Mouse (Mus musculus) myocyte (in vitro differentiated cells): ENCODE measurements around the gene Ncoa5. TPM values are rescaled to one million over a fixed set of nuclear protein-coding genes. Genes with fewer than 3 reads are reported as not detected.

Experiments
- H3K27me3 ChIP-seq: one replicate; pipeline ENCODE4 v1.6.1; 2011; ENCODE audit not compliant: control insufficient read depth, insufficient read depth, insufficient read length
- H3K36me3 ChIP-seq: one replicate; pipeline ENCODE4 v1.6.1; 2011; ENCODE audit not compliant: control insufficient read depth, insufficient read depth
- H3K4me2 ChIP-seq: one replicate; pipeline ENCODE4 v1.6.1; 2011; ENCODE audit warnings: low read depth, control low read depth
- H3K4me3 ChIP-seq: one replicate; pipeline ENCODE4 v1.5.1; 2011; ENCODE audit warnings: mild to moderate bottlenecking, control low read depth, moderate library complexity
- H3K79me2 ChIP-seq: one replicate; pipeline ENCODE4 v1.6.1; 2011; ENCODE audit not compliant: control insufficient read depth, insufficient read depth
- H3ac ChIP-seq: one replicate; pipeline ENCODE4 v1.6.1; 2011; ENCODE audit not compliant: control insufficient read depth, insufficient read length
- CEBPB ChIP-seq: IDR thresholded peaks from 2 replicates; pipeline ENCODE4 v1.6.1; 2011; ENCODE audit warnings: mild to moderate bottlenecking, moderate library complexity; ENCODE audit not compliant: poor library complexity, insufficient read depth, severe bottlenecking
- E2F4 ChIP-seq: IDR thresholded peaks from one replicate; pipeline ENCODE4 v1.6.1; 2011; ENCODE audit warnings: mild to moderate bottlenecking, control low read depth, moderate library complexity; ENCODE audit not compliant: insufficient read depth
- MAX ChIP-seq: IDR thresholded peaks from one replicate; pipeline ENCODE4 v1.6.1; 2011; ENCODE audit warnings: low read depth, mild to moderate bottlenecking, control low read depth
- MYOD1 ChIP-seq, 3 experiments: IDR thresholded peaks; one replicate each; pipeline ENCODE4 v1.6.1; 2011; ENCODE audit warnings: control low read depth in 2 of 3, low read depth in 2 of 3, mild to moderate bottlenecking in 2 of 3, moderate library complexity in 1 of 3; ENCODE audit not compliant: insufficient read length in 2 of 3, control insufficient read depth in 1 of 3
- MYOG ChIP-seq, 3 experiments: IDR thresholded peaks; one replicate each; pipeline ENCODE4 v1.6.1; 2011; ENCODE audit warnings: control low read depth in 2 of 3, low read depth in 2 of 3, mild to moderate bottlenecking in 2 of 3; ENCODE audit not compliant: insufficient read length in 2 of 3, control insufficient read depth in 1 of 3, insufficient read depth in 1 of 3
- POLR2A ChIP-seq: IDR thresholded peaks from one replicate; pipeline ENCODE4 v1.6.1; 2011; ENCODE audit warnings: low read depth, mild to moderate bottlenecking, control low read depth, moderate library complexity; ENCODE audit not compliant: insufficient read length
- POLR2AphosphoS2 ChIP-seq: IDR thresholded peaks from one replicate; pipeline ENCODE4 v1.6.1; 2011; ENCODE audit warnings: low read depth, control low read depth; ENCODE audit not compliant: insufficient read length
- REST ChIP-seq: IDR thresholded peaks from one replicate; pipeline ENCODE4 v1.6.1; 2011; ENCODE audit warnings: mild to moderate bottlenecking, control low read depth, moderate library complexity; ENCODE audit not compliant: insufficient read depth, insufficient read length
- SRF ChIP-seq: IDR thresholded peaks from one replicate; pipeline ENCODE4 v1.6.1; 2011; ENCODE audit warnings: low read depth; ENCODE audit not compliant: control insufficient read depth, insufficient read length
- TCF12 ChIP-seq: IDR thresholded peaks from one replicate; pipeline ENCODE4 v1.6.1; 2011; ENCODE audit warnings: mild to moderate bottlenecking, control low read depth; ENCODE audit not compliant: poor library complexity, insufficient read depth, severe bottlenecking
- TCF3 ChIP-seq: IDR thresholded peaks from one replicate; pipeline ENCODE4 v1.6.1; 2011; ENCODE audit warnings: low read depth, control low read depth; ENCODE audit not compliant: insufficient read length
- USF1 ChIP-seq: IDR thresholded peaks from one replicate; pipeline ENCODE4 v1.6.1; 2011; ENCODE audit warnings: low read depth, mild to moderate bottlenecking, control low read depth, moderate library complexity
- polyA plus RNA-seq: library from polyadenylated mRNA; unstranded; fragments of >200 nt; fragmentation: generic; extraction: Trizol; gene quantifications from one replicate; pipeline ENCODE4 v1.2.1, GENCODE M21; 2012; ENCODE audit warnings: missing spikeins

The Ncoa5 gene
- 24.0 TPM for polyA plus RNA-seq

DNA sequence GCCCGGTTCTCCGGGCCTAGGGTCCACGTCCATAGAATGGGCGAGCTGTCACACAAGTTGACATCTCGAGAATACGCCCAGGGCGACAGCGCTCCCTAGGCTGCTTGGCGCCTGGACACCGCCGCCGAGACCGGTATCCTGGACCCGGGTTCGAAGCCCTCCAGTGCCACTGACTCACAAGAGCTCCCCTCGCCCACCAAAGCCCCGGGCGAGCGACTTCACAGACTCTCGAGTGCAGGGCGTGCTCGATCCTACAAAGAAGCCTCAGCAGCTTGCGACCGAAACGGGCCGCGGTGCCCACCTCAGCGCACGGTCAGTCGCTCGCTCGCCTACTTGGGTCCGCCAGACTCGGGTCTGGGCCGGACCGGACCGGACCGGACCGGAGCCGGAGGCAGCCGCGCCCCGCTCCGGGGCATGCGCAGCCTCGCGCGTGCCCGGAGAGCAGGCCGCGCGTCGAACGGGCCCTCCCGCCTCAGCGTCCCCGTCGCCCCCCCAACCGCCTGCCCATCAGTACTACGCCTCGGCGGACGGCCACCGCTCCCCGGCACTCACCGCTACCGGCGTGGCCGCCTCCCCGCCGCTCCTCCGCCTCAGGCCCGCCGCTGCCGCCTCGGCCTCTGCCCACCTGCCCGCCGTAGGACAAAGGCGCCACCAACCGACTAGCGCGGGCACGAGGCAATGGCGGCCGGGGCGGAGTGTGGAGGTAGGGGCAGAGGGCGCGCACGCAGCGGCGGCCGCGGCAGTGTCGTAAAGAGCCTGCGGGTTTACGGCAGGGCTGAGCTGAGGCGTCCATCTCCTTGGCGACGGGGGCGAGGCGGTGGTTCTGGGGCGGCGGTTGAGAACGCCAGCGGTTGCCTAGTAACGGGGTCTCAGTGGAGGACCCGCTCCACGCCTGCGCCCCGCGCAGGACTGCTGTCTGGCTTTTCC lies at the start of gene Ncoa5:
Gene Ncoa5, minus strand, starts transcription at position 737 of the 927 bp plus-strand sequence.
- Histone ChIP-seq H3K27me3 (peaks cover 8% of the 10 kb centered on the region), H3K36me3 (no peaks in the 10 kb centered on the region), H3K79me2 (peaks cover 48% of the 10 kb centered on the region), H3ac (peak within 1 kb of the TSS; percentile 98), H3K4me3 (peak within 1 kb of the TSS; percentile 65), H3K4me2 (peak within 1 kb of the TSS; percentile 92)
- TF ChIP-seq MYOD1 (IDR thresholded peaks at IDR 0.05; ENCODE audit: control insufficient read depth in 1 of 3, insufficient read length in 2 of 3, low read depth in 2 of 3), result no peak
- no peak for TF ChIP-seq CEBPB
- TF ChIP-seq USF1, result no peak
- TF ChIP-seq E2F4, result no peak
- TF ChIP-seq TCF3, result no peak
- TF ChIP-seq SRF, result no peak
- no peak for TF ChIP-seq TCF12
- peak in 2 of 3 experiments; percentile 7 to 47 for TF ChIP-seq MYOG (IDR thresholded peaks at IDR 0.05; ENCODE audit: control insufficient read depth in 1 of 3, insufficient read depth in 1 of 3, insufficient read length in 2 of 3, low read depth in 2 of 3)
- TF ChIP-seq POLR2AphosphoS2, result peak; percentile 89
- TF ChIP-seq POLR2A, result peak; percentile 92
- no peak for TF ChIP-seq MAX
- peak; percentile 13 for TF ChIP-seq REST

DNA sequence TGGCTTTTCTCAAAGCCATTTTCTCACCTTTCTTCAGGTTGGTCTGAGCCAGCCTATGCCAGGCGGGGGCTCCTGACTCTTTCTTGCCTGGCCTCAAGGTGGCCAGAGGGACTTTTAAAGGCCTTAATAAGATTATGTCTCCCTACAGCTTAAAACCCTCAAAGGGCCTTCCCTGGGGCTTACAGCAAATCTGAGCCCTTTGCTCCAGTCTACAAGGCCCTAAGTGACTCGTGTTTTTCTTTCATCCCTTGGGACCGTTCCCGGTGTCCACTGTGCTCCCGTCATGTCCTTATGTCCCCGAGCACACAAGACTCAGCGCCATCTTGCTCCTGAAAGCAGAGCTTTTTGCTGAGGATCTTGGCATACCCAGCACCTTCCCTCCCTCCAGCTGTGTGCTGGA lies 46.6 kb upstream of the Ncoa5 start:
- no peaks in the 10 kb centered on the region for H3K36me3 ChIP-seq
- no peak overlapping the region for H3ac ChIP-seq
- peaks cover 61% of the 10 kb centered on the region for H3K27me3 ChIP-seq
- TF ChIP-seq TCF3, result no peak
- TF ChIP-seq TCF12, result no peak
- no peak for TF ChIP-seq MYOD1 (IDR thresholded peaks at IDR 0.05; ENCODE audit: control insufficient read depth in 1 of 3, insufficient read length in 2 of 3, low read depth in 2 of 3)
- TF ChIP-seq SRF, result no peak
- TF ChIP-seq REST, result no peak
- TF ChIP-seq MYOG (IDR thresholded peaks at IDR 0.05; ENCODE audit: control insufficient read depth in 1 of 3, insufficient read depth in 1 of 3, insufficient read length in 2 of 3, low read depth in 2 of 3), result no peak
- no peak for TF ChIP-seq USF1
- TF ChIP-seq E2F4, result no peak
- no peak for TF ChIP-seq POLR2A
- no peak for TF ChIP-seq MAX
- no peak for TF ChIP-seq POLR2AphosphoS2
- no peak for TF ChIP-seq CEBPB
- no peak overlapping the region for H3K4me3 ChIP-seq
- no peaks in the 10 kb centered on the region for H3K79me2 ChIP-seq
- H3K4me2 ChIP-seq, result no peak overlapping the region

DNA sequence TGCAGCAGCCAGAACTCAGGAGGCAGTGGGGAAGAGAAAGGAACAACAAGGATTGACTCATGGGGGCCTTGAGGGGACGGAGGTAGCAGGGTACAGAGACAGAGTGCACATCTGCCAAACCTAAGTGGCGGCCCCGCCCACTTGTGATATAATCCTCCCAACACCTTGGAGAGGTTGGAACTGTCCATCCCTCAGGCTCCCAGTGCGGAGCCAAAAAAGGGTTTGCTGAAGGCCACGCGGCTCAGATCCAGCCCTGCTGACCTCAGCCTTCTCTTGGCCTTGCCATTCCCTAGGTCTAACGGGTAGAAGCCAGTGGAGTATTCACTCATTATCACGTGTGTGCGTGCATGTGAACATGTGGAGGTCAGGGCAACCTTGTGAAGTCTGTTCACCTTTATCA lies 46.0 kb upstream of the Ncoa5 start:
- H3K4me2 ChIP-seq, result no peak overlapping the region
- no peak for TF ChIP-seq POLR2A
- no peak for TF ChIP-seq CEBPB
- TF ChIP-seq E2F4, result no peak
- TF ChIP-seq MYOG (IDR thresholded peaks at IDR 0.05; ENCODE audit: control insufficient read depth in 1 of 3, insufficient read depth in 1 of 3, insufficient read length in 2 of 3, low read depth in 2 of 3), result no peak
- TF ChIP-seq MYOD1 (IDR thresholded peaks at IDR 0.05; ENCODE audit: control insufficient read depth in 1 of 3, insufficient read length in 2 of 3, low read depth in 2 of 3), result no peak
- no peak for TF ChIP-seq USF1
- TF ChIP-seq TCF3, result no peak
- no peak for TF ChIP-seq REST
- no peak for TF ChIP-seq POLR2AphosphoS2
- TF ChIP-seq SRF, result no peak
- no peak for TF ChIP-seq MAX
- no peak for TF ChIP-seq TCF12
- peaks cover 59% of the 10 kb centered on the region for H3K27me3 ChIP-seq
- H3K79me2 ChIP-seq, result no peaks in the 10 kb centered on the region
- H3K36me3 ChIP-seq, result no peaks in the 10 kb centered on the region
- H3K4me3 ChIP-seq, result no peak overlapping the region
- no peak overlapping the region for H3ac ChIP-seq

DNA sequence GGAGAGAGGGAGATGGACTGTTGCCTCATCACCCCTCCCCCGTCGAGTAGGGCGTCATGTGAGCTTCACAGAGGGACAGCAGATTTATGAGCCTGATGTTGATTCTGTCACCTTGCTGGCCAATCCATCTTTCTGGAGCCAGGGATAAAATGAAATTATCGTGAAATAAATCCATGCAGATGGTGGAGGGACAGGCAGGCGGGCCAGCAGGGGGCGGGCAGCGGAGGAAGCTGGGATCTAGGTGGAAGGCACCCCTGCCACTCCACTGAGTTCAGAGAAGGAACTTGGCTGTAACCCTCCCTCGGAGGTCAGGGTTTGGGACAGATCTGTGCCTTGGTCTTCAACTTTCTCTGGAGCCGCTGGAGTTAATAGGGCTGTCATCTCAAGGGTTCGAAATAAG lies 43.9 kb upstream of the Ncoa5 start:
- Histone ChIP-seq H3K4me2 (no peak overlapping the region), H3ac (no peak overlapping the region), H3K27me3 (peaks cover 54% of the 10 kb centered on the region)

More for the DNA sequence above, 43.9 kb upstream of the Ncoa5 start:
- no peak overlapping the region for H3K4me3 ChIP-seq
- H3K36me3 ChIP-seq, result no peaks in the 10 kb centered on the region
- H3K79me2 ChIP-seq, result no peaks in the 10 kb centered on the region
- no peak for TF ChIP-seq TCF12
- TF ChIP-seq REST, result no peak
- TF ChIP-seq CEBPB, result no peak
- no peak for TF ChIP-seq POLR2AphosphoS2
- TF ChIP-seq SRF, result no peak
- TF ChIP-seq POLR2A, result no peak
- no peak for TF ChIP-seq E2F4
- TF ChIP-seq TCF3, result no peak
- no peak for TF ChIP-seq MYOG (IDR thresholded peaks at IDR 0.05; ENCODE audit: control insufficient read depth in 1 of 3, insufficient read depth in 1 of 3, insufficient read length in 2 of 3, low read depth in 2 of 3)
- no peak for TF ChIP-seq MYOD1 (IDR thresholded peaks at IDR 0.05; ENCODE audit: control insufficient read depth in 1 of 3, insufficient read length in 2 of 3, low read depth in 2 of 3)
